In the genomic region with DNA sequence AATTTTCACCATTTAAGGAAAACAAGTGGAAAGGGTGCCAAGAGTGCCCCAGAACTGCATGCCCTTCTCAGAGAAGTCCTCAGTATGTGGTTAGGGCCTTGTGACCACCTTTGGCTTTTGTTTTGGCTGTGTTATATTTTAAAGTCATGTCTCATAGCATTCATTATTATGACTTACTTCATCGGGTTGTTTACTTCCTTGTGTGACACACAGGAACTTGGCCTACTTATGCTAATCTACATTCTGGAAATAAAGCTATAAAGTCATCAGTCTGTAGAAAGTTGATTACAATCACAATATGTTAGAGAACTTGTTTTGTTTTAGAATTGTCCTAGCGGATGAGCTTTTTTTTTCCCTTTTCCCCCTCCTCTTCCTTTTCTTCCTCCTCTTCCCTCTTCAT, we compare ENCODE assay signal across 13 mouse cellular contexts.
DNase-seq lines count a peak whose midpoint lies in the region; ATAC-seq and TF ChIP-seq lines count a peak whose summit lies in the region.
"Had no signal": no experiment of that assay in that cellular context is flagged by ENCODE, and none has a peak within 500 bp of the region (broad histone marks: within the 10 kb centered on the region; RNA-seq: fewer than 3 reads in every experiment).

No protein-coding gene starts in this region.

- no peak for TF ChIP-seq CTCF in heart, postnatal 0 days (IDR thresholded peaks at IDR 0.05; ENCODE audit: low read depth)

- no peaks in the 10 kb centered on the region; the same call in 1 of the 2 replicates for H3K4me1 ChIP-seq in heart, postnatal 0 days (ENCODE audit: control insufficient read depth, insufficient read depth)
- no peaks in the 10 kb centered on the region for H3K4me1 ChIP-seq in embryonic facial prominence, embryonic 11.5 days (ENCODE audit: control insufficient read depth, insufficient read depth, low read length)
- no peaks in the 10 kb centered on the region for H3K4me1 ChIP-seq in hindbrain, embryonic 11.5 days (replicated peaks; ENCODE audit: control insufficient read depth, insufficient read depth, low read length)
- peaks cover 14% of the 10 kb centered on the region for H3K4me1 ChIP-seq in midbrain, embryonic 15.5 days

- peaks cover 66% of the 10 kb centered on the region for H3K27me3 ChIP-seq in heart, postnatal 0 days (ENCODE audit: control insufficient read depth, insufficient read depth, low read length)
- H3K27me3 ChIP-seq in embryonic facial prominence, embryonic 11.5 days (ENCODE audit: control insufficient read depth, insufficient read depth, low read length), result peaks cover 15% of the 10 kb centered on the region
- no peaks in the 10 kb centered on the region for H3K27me3 ChIP-seq in hindbrain, embryonic 11.5 days (ENCODE audit: control insufficient read depth, insufficient read depth, low read length)
- H3K27me3 ChIP-seq in midbrain, embryonic 15.5 days (replicated peaks), result no peaks in the 10 kb centered on the region

- no peak for ATAC-seq in heart, postnatal 0 days (ENCODE audit: insufficient read depth, low read depth)
- ATAC-seq in embryonic facial prominence, embryonic 11.5 days (replicated peaks; ENCODE audit: insufficient number of reproducible peaks, low FRiP score, low TSS enrichment, low read depth), result no peak
- ATAC-seq in hindbrain, embryonic 11.5 days (ENCODE audit: low FRiP score), result no peak
- ATAC-seq in midbrain, embryonic 15.5 days (replicated peaks), result no peak
- no peak for ATAC-seq in erythroid progenitor cell, adult 5-6 weeks (replicated peaks; ENCODE audit: low FRiP score, poor library complexity, severe bottlenecking)

- DNase-seq in heart, postnatal 0 days (ENCODE audit: low spot score), result no peak
- no peak for DNase-seq in heart, postnatal 25 days (ENCODE audit: low spot score)
- DNase-seq in embryonic facial prominence, embryonic 11.5 days (ENCODE audit: low spot score), result no peak
- no peak for DNase-seq in hindbrain, embryonic 11.5 days (ENCODE audit: low spot score)
- no peak for DNase-seq in right cerebral cortex, postnatal 10 days (ENCODE audit: low spot score in 2 of 2)
- DNase-seq in layer of hippocampus, postnatal 14 days (ENCODE audit: low spot score in 2 of 2), result no peak
- DNase-seq: gastrocnemius, postnatal 10 days; heart, postnatal 14 days; thymus, postnatal 36 days had no signal

- H3K36me3 ChIP-seq in heart, postnatal 0 days (replicated peaks; ENCODE audit: control insufficient read depth, insufficient read depth, low read length), result no peaks in the 10 kb centered on the region
- no peaks in the 10 kb centered on the region for H3K36me3 ChIP-seq in embryonic facial prominence, embryonic 11.5 days (replicated peaks; ENCODE audit: control insufficient read depth, insufficient read depth, low read depth, low read length)
- H3K36me3 ChIP-seq in hindbrain, embryonic 11.5 days (ENCODE audit: control insufficient read depth, insufficient read depth, low read length), result no peaks in the 10 kb centered on the region
- no peaks in the 10 kb centered on the region for H3K36me3 ChIP-seq in midbrain, embryonic 15.5 days (replicated peaks)
- H3K36me3 ChIP-seq: limb, embryonic 15.5 days; lung, embryonic 15.5 days had no signal

- no peak overlapping the region for H3K9ac ChIP-seq in heart, postnatal 0 days (replicated peaks; ENCODE audit: low read depth, low read length)
- no peak overlapping the region for H3K9ac ChIP-seq in embryonic facial prominence, embryonic 11.5 days (replicated peaks; ENCODE audit: low read length)
- H3K9ac ChIP-seq in hindbrain, embryonic 11.5 days (ENCODE audit: low read depth, low read length), result peak overlapping the region; percentile 93
- peak overlapping the region; percentile 65 for H3K9ac ChIP-seq in midbrain, embryonic 15.5 days
- H3K9ac ChIP-seq: limb, embryonic 15.5 days; lung, embryonic 15.5 days had no signal

- H3K27ac ChIP-seq in heart, postnatal 0 days (ENCODE audit: low read depth), result no peak overlapping the region
- H3K27ac ChIP-seq in embryonic facial prominence, embryonic 11.5 days (replicated peaks; ENCODE audit: low read depth, low read length), result no peak overlapping the region
- peak overlapping the region; percentile 97 for H3K27ac ChIP-seq in hindbrain, embryonic 11.5 days (ENCODE audit: low read depth, low read length)
- peak overlapping the region; percentile 89 for H3K27ac ChIP-seq in midbrain, embryonic 15.5 days
- H3K27ac ChIP-seq: limb, embryonic 15.5 days; lung, embryonic 15.5 days had no signal

- TF ChIP-seq EP300 in heart, postnatal 0 days (IDR thresholded peaks at IDR 0.05; ENCODE audit: low read depth), result no peak

- WGBS in heart, postnatal 0 days, result 53% methylated on average over 2 of the region's 2 CpGs
- WGBS in embryonic facial prominence, embryonic 11.5 days, result 24% methylated on average over 2 of the region's 2 CpGs
- 12% methylated on average over 2 of the region's 2 CpGs for WGBS in hindbrain, embryonic 11.5 days
- WGBS in midbrain, embryonic 15.5 days, result 8% methylated on average over 2 of the region's 2 CpGs

- peak overlapping the region; percentile 33; the same call in 1 of the 2 replicates for H3K4me3 ChIP-seq in heart, postnatal 0 days (ENCODE audit: low read depth, low read length)
- peak overlapping the region; percentile 9; the same call in 1 of the 2 replicates for H3K4me3 ChIP-seq in embryonic facial prominence, embryonic 11.5 days (ENCODE audit: low read depth, low read length)
- peak overlapping the region; percentile 58 for H3K4me3 ChIP-seq in hindbrain, embryonic 11.5 days (ENCODE audit: low read depth, low read length)
- peak overlapping the region; percentile 47 for H3K4me3 ChIP-seq in midbrain, embryonic 15.5 days
- H3K4me3 ChIP-seq: limb, embryonic 15.5 days; lung, embryonic 15.5 days had no signal

- H3K4me2 ChIP-seq in heart, postnatal 0 days (ENCODE audit: low read depth, low read length), result peak overlapping the region; percentile 43; the same call in 1 of the 2 replicates
- H3K4me2 ChIP-seq in embryonic facial prominence, embryonic 11.5 days (ENCODE audit: low read depth, low read length), result no peak overlapping the region
- peak overlapping the region; percentile 78 for H3K4me2 ChIP-seq in hindbrain, embryonic 11.5 days (replicated peaks; ENCODE audit: low read depth, low read length)
- H3K4me2 ChIP-seq in midbrain, embryonic 15.5 days, result peak overlapping the region; percentile 64

- intact Hi-C loops in heart, postnatal 25 days (cut with DNase I), result no loop called here

- H3K9me3 ChIP-seq in heart, postnatal 0 days (replicated peaks; ENCODE audit: control insufficient read depth, low read length), result no peaks in the 10 kb centered on the region
- H3K9me3 ChIP-seq in embryonic facial prominence, embryonic 11.5 days (replicated peaks; ENCODE audit: control insufficient read depth, low read length), result no peaks in the 10 kb centered on the region
- no peaks in the 10 kb centered on the region for H3K9me3 ChIP-seq in hindbrain, embryonic 11.5 days (ENCODE audit: control insufficient read depth, low read length)
- H3K9me3 ChIP-seq in midbrain, embryonic 15.5 days, result no peaks in the 10 kb centered on the region
- H3K9me3 ChIP-seq: limb, embryonic 15.5 days; lung, embryonic 15.5 days had no signal

Comparison
In these comparisons a context has a peak if more than half of its experiments do, and no peak if none do; other contexts are left out.
1. H3K27ac ChIP-seq: peak in hindbrain, embryonic 11.5 days (single experiment) and midbrain, embryonic 15.5 days (single experiment); none in heart, postnatal 0 days (single experiment) and embryonic facial prominence, embryonic 11.5 days (single experiment).
2. H3K9ac ChIP-seq: peak in hindbrain, embryonic 11.5 days (single experiment) and midbrain, embryonic 15.5 days (single experiment); none in heart, postnatal 0 days (single experiment) and embryonic facial prominence, embryonic 11.5 days (single experiment).
3. Peak in every context shown above with its lines, with median percentiles within 50 percentile points of each other: H3K4me3 ChIP-seq.